Mouse (Mus musculus): Measurements from ENCODE around the gene Slc35a3.
"Not testable (repeated sequence)": the region's sequence is repeated elsewhere in the genome, so short reads cannot be mapped to it uniquely, and the experiment has no call there.

DNA sequence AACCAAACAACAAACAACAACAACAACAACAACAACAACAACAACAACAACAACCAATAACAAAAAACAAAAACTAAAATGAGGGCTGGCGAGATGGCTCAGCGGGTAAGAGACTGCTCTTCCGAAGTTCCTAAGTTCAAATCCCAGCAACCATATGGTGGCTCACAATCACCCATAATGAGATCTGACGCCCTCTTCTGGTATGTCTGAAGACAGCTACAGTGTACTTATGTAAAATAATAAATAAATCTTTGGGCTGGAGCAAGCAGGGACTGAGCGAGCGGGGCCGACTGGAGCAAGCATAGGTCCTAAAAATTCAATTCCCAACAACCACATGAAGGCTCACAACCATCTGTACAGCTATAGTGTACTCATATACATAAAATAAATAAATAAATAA is 35.0 kb upstream of the Slc35a3 start:
- not testable (repeated sequence) for TF ChIP-seq CTCF, EP300 (IDR thresholded peaks at IDR 0.05; ENCODE audit: low read depth)

Data from heart, postnatal 0 days (tissue).